Comparison of ENCODE assay signal across 8 mouse cellular contexts in genomic region chr1:33719733-33720225, GRCm38 (mm10). TPM values are rescaled to one million over a fixed set of nuclear protein-coding genes. Genes with fewer than 3 reads are reported as not detected.
A peak's percentile ranks its signal among the peaks of the same experiment; 100 is the strongest.
DNase-seq lines count a peak whose midpoint lies in the region; ATAC-seq lines count a peak whose summit lies in the region.

Gene Rab23, plus strand, starts transcription at chr1:33719887.

- peaks cover 6% of the 10 kb centered on the region; the same call in 1 of the 2 replicates for H3K36me3 ChIP-seq in intestine, embryonic 15.5 days

- peak; percentile 63 for DNase-seq in adrenal gland, adult 8-10 months
- peak; percentile 80 for DNase-seq in embryo, embryonic 11.5 days (ENCODE audit: low read depth, low spot score)
- DNase-seq in gastrocnemius, postnatal 36 days = peak; percentile 74
- peak; percentile 80 to 85 for DNase-seq in left cerebral cortex, postnatal 14 days (ENCODE audit: low spot score in 2 of 2)
- peak; percentile 87 for DNase-seq in right cerebral cortex, postnatal 25 days
- peak; percentile 67 to 72 for DNase-seq in urinary bladder, postnatal 36 days (ENCODE audit: low spot score in 2 of 2)

- peak within 1 kb of the TSS; percentile 92 for H3K27ac ChIP-seq in intestine, embryonic 15.5 days

- 0% methylated on average over 54 of the region's 54 CpGs for WGBS in intestine, embryonic 15.5 days

- peaks cover 3% of the 10 kb centered on the region; the same call in 1 of the 2 replicates for H3K4me1 ChIP-seq in intestine, embryonic 15.5 days (replicated peaks)

- intact Hi-C loops in gastrocnemius, postnatal 36 days (cut with DNase I) = no loop called here
- intact Hi-C loops in left cerebral cortex, postnatal 14 days (cut with DNase I) = loop anchor here (5.0 kb wide), 1 partner anchor 47 kb away; no protein-coding TSS in a partner anchor

- peak within 1 kb of the TSS; percentile 82 for H3K9ac ChIP-seq in intestine, embryonic 15.5 days

- peak within 1 kb of the TSS; percentile 64 for H3K4me2 ChIP-seq in intestine, embryonic 15.5 days (replicated peaks)

- H3K4me3 ChIP-seq in intestine, embryonic 15.5 days (replicated peaks) = peak within 1 kb of the TSS; percentile 85

- peak; percentile 97 for ATAC-seq in intestine, embryonic 15.5 days
- peak; percentile 83 for ATAC-seq in megakaryocyte-erythroid progenitor cell, adult 5-6 weeks (replicated peaks; ENCODE audit: low FRiP score, low TSS enrichment, poor library complexity, severe bottlenecking)

- H3K9me3 ChIP-seq in intestine, embryonic 15.5 days = no peaks in the 10 kb centered on the region

- H3K27me3 ChIP-seq in intestine, embryonic 15.5 days (replicated peaks) = no peaks in the 10 kb centered on the region

RNA-seq across cellular contexts. Expression of gene Rab23, which starts in this region (rescaled TPM):
- total RNA-seq in adrenal gland, adult 8-10 months (2022) = 10 to 100 TPM; 14.0 to 16.8 (median 15.0) TPM
- 1 to 10 TPM; 4.2 to 5.1 TPM for total RNA-seq in gastrocnemius, postnatal 36 days (2021)
- polyA plus RNA-seq in intestine, embryonic 15.5 days (2015; fragmentation: Nextera tagmentation; extraction: Ambion mirVana) = 18.1 and 19.1 TPM in 2 replicates
- total RNA-seq in left cerebral cortex, postnatal 14 days (2021) = 10 to 100 TPM; 26.7 to 30.6 TPM
- 1.6 and 3.5 TPM in 2 replicates for total RNA-seq in megakaryocyte-erythroid progenitor cell, adult 5-6 weeks (2014; fragmentation: Nextera tagmentation)
- 0.99 and 4.2 TPM in 2 replicates for total RNA-seq in megakaryocyte-erythroid progenitor cell, adult 5-6 weeks (2017)

Comparison
In these comparisons a context has a peak if more than half of its experiments do, and no peak if none do; other contexts are left out.
1. Peak in every context shown above with its lines: DNase-seq, ATAC-seq, H3K4me3 ChIP-seq and H3K27ac ChIP-seq.